Mouse (Mus musculus): ENCODE measurements around the gene Ube2cbp. TPM values are rescaled to one million over a fixed set of nuclear protein-coding genes. Genes with fewer than 3 reads are reported as not detected.

The Ube2cbp gene
- total RNA-seq, 2 experiments from 2014 or later: 1.7 to 1.9 TPM

GRCm38 (mm10) chr9:86435510-86435909, 29.2 kb downstream of the Ube2cbp start:
- no peak for DNase-seq

- DNase-seq: no peak
Measured at GRCm38 (mm10) chr9:86423331-86423730, 41.4 kb downstream of the Ube2cbp start.

DNA sequence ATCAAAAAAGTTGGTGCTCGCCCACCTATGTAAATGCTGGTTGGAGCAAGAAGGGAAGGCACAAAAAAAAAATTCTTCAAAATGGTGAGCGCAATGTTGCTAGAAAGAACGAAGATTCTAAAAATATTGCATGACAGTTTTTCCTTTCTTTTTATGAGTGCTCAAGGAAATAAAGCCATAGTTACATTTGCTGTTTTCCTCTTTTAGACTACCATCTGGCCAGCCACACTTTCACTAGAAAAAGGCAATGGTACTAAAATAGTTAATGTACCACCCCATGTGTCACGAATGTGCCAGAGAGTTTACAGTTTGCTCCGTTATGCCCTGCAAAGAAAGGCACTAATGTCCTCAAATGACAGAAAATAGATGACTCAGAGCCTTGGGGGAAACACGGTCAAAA, 45.4 kb downstream of the Ube2cbp start:
- no peak for DNase-seq

GRCm38 (mm10) chr9:86417971-86418370, 46.8 kb downstream of the Ube2cbp start:
- DNase-seq: no peak

DNA sequence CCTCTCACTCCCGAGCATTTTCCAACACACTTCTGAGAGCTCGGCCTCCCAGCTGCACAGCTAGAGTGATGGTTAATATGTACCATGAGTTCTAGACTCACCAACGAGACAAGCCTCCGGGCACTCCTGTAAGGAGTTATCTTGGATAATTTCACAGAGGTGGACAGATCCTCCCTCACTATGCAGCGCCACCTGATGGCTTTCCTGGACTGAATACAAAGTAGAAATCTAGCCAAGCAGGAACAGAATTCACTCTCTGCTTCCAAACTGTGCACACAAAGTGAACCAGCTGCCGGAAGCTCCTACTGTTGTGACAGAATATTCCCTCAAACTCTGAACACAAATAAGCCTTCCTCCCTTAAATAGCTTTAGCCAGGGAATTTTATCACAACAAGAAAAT, 69.0 kb downstream of the Ube2cbp start:
- no peak for DNase-seq

- DNase-seq: no peak
Measured at GRCm38 (mm10) chr9:86395012-86395411, 69.7 kb downstream of the Ube2cbp start.

DNA sequence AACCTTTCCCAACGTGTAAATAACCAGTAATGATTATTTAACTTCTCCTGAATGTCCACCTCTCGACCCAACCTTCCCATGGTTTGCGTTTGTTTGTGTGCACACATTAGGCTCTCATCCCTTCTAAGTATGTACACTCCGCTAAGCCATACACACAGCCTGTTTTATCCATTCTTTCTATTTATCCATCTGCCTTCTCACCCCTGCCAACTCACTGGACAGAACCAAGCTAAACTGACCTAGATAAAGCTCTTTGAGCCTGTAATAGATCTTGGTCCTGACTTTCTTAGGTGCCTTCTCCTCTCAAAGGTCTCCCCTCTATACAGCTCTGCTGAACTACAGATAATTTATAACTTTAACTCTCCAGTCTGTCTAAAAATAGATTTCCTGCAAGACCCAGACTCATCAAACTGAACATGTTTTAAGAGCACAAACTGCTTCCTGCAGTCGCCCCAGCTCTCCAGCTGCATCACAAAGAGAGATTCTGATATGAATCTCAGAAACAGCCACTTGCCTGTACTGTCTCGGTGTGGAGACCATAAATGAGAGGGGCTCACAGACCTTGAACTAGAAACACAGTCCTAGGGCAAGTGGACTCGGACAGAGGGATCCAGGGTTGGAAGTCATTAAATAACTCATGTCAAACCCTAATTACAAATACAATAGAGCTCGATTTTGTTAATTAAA, 71.0 kb downstream of the Ube2cbp start:
- DNase-seq: no peak

DNA sequence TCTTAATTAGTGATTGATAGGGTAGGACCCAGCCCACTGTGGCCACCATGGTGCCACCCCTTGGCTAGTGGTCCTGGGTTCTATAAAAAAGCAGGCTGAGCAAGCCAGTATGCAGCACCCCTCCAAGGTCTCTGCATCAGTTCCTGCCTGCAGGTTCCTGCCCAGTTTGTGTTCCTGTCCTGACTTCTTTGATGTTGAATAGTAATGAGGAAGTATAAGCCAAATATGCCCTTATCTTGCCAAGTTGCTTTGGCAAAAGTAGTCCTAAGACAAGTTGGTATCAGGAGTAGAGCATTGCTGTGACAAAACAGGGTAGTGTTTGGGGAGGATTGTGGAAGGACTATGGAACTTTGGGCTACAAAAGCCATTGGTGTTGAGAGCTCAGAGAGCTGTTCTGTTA, 73.3 kb downstream of the Ube2cbp start:
- no peak for DNase-seq

- no peak for DNase-seq
Measured at GRCm38 (mm10) chr9:86390713-86391112, 74.0 kb downstream of the Ube2cbp start.

DNA sequence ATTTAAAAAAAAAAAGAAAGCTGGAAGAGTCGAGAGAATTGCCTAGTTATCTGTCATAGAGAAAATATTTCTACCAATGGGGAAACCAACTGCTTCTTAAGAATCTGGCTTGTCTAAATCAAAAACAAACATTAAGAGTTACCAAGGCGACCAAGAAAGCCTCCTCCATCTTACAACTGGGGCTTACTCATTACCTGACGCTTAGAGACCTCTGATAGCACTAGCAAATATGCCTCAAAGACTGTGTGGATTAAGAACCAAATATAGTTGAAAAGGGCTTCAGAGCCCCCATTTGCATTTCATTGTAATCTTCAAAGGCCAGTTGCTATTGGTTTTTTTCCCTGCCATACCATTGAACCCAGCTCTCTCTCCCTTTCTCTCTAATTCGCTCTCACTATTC, 76.2 kb downstream of the Ube2cbp start:
- DNase-seq: no peak

GRCm38 (mm10) chr9:86376923-86377322, 87.8 kb downstream of the Ube2cbp start:
- DNase-seq: no peak

DNA sequence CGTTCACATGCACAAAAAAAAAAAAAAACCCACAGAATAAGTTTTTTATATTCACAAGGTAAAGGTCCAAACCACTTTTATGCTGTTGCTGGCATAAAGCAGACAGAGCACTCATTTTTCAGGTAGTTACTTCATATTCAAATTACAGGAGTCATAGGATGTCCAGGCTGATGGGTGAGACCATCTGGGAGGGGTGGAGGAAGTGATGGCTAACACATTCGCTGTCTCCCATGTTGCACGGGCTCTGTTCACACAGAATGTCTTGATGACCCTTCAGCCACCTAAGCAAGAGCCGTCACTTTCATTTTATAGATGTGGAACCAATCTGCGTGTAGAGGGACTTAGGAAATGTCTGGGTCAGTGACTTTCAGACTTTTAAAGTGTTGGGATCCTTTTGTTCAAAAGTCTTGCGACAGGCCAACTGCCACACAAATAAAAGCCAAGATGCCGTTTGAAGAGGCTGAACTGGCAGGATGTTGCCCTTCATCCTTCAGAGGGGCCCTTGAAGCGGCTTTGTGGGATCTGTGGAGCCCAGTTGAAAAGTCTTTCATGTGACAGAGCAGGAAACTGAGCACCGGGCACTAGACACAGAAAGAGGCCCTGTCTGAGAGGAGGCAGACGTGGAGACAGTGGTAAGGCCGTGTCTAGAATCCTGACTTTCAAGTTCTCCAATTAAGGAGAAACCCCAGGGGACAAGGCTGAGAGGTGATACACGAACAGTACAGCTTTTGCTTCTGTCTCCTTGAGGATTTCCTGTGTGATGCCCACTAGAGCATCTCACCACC, 91.8 kb downstream of the Ube2cbp start:
- no peak for DNase-seq

- DNase-seq: no peak
Measured at GRCm38 (mm10) chr9:86369208-86369607, 95.5 kb downstream of the Ube2cbp start.

GRCm38 (mm10) chr9:86360536-86360935, 104.2 kb downstream of the Ube2cbp start:
- no peak for DNase-seq

GRCm38 (mm10) chr9:86355851-86356250, 108.9 kb downstream of the Ube2cbp start:
- no peak for DNase-seq

- DNase-seq: no peak
Measured at GRCm38 (mm10) chr9:86351491-86351890, 113.3 kb downstream of the Ube2cbp start.

- DNase-seq: no peak
Measured at GRCm38 (mm10) chr9:86336792-86337191, 128.0 kb downstream of the Ube2cbp start.

DNA sequence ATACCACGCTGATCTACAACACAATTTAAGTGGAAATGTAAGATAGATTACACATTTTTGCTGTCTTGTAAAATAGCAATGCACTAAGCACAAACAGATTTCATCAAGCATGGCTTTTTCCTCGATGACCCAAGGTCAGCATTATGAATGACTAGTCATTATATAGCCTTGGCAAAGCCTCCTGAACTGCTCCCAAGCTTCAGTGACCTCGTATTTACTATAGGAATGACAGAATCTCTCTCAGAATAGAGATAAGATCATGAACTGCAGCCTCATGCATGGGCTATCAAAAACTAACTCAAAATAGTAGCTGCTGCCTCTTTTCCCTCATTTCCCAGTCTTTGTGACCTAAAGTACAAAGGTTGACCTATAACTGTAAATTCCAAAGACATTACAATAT, 128.4 kb downstream of the Ube2cbp start:
- DNase-seq: no peak

DNA sequence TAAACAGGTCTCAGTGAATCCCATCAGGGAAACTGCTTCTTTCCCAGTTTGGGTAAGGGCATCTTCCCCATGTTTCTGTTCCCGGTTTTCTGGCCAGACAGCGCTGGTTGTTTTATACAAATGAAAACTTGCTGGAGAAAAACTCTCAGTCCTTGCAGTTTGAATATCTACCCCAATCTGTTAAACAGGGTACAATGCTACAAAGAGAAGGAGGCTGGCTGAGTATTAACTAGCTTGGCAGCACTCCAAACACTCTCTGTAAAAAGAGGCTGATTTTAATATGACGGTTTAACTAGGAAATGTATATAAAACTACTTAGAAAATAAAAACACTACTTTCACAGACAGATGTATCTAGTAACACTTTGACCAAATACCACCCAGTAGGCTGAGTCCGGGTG, 129.2 kb downstream of the Ube2cbp start:
- DNase-seq: no peak

DNA sequence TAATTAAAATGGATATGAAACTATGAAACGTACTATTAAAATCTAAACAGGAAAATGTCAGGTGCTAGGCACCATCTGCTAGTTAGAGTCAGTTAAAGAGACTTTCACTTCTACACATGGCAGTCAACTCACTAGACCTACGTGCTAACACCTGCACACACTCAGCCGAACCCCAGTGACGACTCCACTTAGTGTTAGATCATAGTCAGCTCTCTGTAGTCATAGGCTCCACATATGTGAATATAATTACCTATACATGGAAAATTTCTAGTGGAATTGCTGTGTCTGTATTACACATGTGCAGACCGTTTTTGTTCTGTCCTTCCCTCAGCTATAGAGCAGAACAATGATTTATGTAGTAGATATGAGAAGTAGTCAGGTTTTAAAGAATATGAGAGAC, 130.4 kb downstream of the Ube2cbp start:
- no peak for DNase-seq

DNA sequence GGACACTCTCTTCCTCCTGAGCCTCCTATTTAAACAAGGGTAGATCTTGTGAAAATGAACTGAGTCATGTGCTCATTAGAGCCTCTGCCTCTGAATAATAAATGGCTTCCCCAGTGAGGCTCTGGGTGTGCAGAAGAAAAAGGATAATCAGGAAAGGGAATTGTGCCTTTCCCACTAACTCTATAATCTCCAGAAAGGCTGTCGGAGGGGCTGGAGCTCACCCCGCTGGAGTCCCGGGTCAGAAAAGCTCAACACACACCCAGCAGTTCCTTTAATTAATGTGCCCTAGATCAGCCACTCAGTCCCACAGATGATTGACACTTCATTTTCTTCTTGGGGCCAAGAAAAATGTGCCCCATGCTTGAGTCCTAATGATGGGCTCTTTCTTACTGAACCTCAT, 134.2 kb downstream of the Ube2cbp start:
- DNase-seq: no peak

DNA sequence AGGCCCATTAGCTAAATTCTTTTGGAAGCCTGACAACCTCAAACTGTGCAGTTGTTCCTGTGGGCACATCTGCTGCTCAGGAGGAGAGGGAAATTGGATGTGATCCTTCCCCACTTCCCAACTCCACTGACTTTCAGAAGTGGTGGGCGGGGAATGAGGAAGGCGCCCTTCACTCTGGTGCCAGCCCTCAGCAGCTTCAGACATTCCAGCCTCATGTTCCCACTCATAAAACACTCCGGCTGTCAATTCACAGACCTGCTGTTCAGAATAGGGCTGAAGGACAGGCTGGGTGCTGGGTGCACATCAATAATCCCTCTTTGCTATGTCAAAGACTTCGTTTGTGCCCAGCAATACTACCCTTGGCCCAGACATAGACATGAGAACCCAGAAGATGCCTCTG, 136.5 kb downstream of the Ube2cbp start:
- no peak for DNase-seq

DNA sequence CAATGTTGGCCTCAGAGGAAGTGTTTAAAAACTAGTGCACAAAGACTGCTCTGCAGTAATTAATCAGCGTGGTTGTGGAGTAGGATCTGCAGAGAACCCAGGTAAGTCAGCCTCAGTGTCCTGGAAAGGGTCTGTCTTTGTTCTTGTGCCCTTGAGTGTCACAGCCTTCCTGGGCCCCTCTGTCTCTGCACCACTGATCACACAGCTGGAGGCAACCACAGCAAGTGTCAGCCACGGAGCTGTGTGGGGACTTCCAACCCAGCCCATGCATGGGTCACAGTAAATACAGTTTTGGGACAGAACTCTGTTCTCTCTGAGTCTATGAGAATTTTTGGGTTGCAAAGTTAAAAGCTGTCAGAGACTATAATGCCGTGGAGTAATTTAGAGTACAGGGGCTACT, 137.4 kb downstream of the Ube2cbp start:
- no peak for DNase-seq

- no peak for DNase-seq
Measured at GRCm38 (mm10) chr9:86324772-86325171, 140.0 kb downstream of the Ube2cbp start.

Data from heart, adult 18-20 months (tissue).